Mouse (Mus musculus): Measurements from ENCODE around the gene Taf1c.

Gene Taf1c

GRCm38 (mm10) chr8:119604996-119605395 is at the start of gene Taf1c:
TSS of gene Taf1c (minus strand) at chr8:119605222.
- DNase-seq (ENCODE audit: low spot score in 2 of 2) = peak; percentile 87 to 91

- DNase-seq (ENCODE audit: low spot score in 2 of 2) = no peak
Observed at GRCm38 (mm10) chr8:119651324-119651723, 46.3 kb upstream of the Taf1c start.

- no peak for DNase-seq (ENCODE audit: low spot score in 2 of 2)
Observed at GRCm38 (mm10) chr8:119646846-119647245, 41.8 kb upstream of the Taf1c start.

- DNase-seq (ENCODE audit: low spot score in 2 of 2) = no peak
Observed at GRCm38 (mm10) chr8:119646197-119646596, 41.2 kb upstream of the Taf1c start.

- no peak for DNase-seq (ENCODE audit: low spot score in 2 of 2)
Observed at GRCm38 (mm10) chr8:119644981-119645597, 40.1 kb upstream of the Taf1c start.

GRCm38 (mm10) chr8:119644429-119644960 is 39.5 kb upstream of the Taf1c start:
- no peak for DNase-seq (ENCODE audit: low spot score in 2 of 2)

- no peak for DNase-seq (ENCODE audit: low spot score in 2 of 2)
Observed at GRCm38 (mm10) chr8:119642960-119643359, 37.9 kb upstream of the Taf1c start.

GRCm38 (mm10) chr8:119641058-119641457 is 36.0 kb upstream of the Taf1c start:
- no peak for DNase-seq (ENCODE audit: low spot score in 2 of 2)

- no peak for DNase-seq (ENCODE audit: low spot score in 2 of 2)
Observed at GRCm38 (mm10) chr8:119639798-119640197, 34.8 kb upstream of the Taf1c start.

GRCm38 (mm10) chr8:119638261-119638660 is 33.2 kb upstream of the Taf1c start:
- no peak for DNase-seq (ENCODE audit: low spot score in 2 of 2)

- no peak for DNase-seq (ENCODE audit: low spot score in 2 of 2)
Observed at GRCm38 (mm10) chr8:119637381-119637780, 32.4 kb upstream of the Taf1c start.

- DNase-seq (ENCODE audit: low spot score in 2 of 2) = no peak
Observed at GRCm38 (mm10) chr8:119636766-119637165, 31.7 kb upstream of the Taf1c start.

GRCm38 (mm10) chr8:119635958-119636357 is 30.9 kb upstream of the Taf1c start:
- no peak for DNase-seq (ENCODE audit: low spot score in 2 of 2)

- DNase-seq (ENCODE audit: low spot score in 2 of 2) = no peak
Observed at GRCm38 (mm10) chr8:119635378-119635777, 30.4 kb upstream of the Taf1c start, which contains the start of gene Kcng4. TSS of gene Kcng4 (minus strand) at chr8:119635680.

GRCm38 (mm10) chr8:119634616-119635336 is 29.8 kb upstream of the Taf1c start:
- DNase-seq (ENCODE audit: low spot score in 2 of 2) = no peak

- DNase-seq (ENCODE audit: low spot score in 2 of 2) = no peak
Observed at GRCm38 (mm10) chr8:119632909-119633308, 27.9 kb upstream of the Taf1c start.

GRCm38 (mm10) chr8:119632246-119632645 is 27.2 kb upstream of the Taf1c start:
- DNase-seq (ENCODE audit: low spot score in 2 of 2) = no peak

- no peak for DNase-seq (ENCODE audit: low spot score in 2 of 2)
Observed at GRCm38 (mm10) chr8:119630841-119631240, 25.8 kb upstream of the Taf1c start.

GRCm38 (mm10) chr8:119627613-119628359 is 22.8 kb upstream of the Taf1c start:
- peak; percentile 19 to 45 for DNase-seq (ENCODE audit: low spot score in 2 of 2)

GRCm38 (mm10) chr8:119627199-119627598 is 22.2 kb upstream of the Taf1c start:
- DNase-seq (ENCODE audit: low spot score in 2 of 2) = no peak

- no peak for DNase-seq (ENCODE audit: low spot score in 2 of 2)
Observed at GRCm38 (mm10) chr8:119625788-119626187, 20.8 kb upstream of the Taf1c start.

GRCm38 (mm10) chr8:119624916-119625315 is 19.9 kb upstream of the Taf1c start:
- no peak for DNase-seq (ENCODE audit: low spot score in 2 of 2)
